Mouse (Mus musculus): Measurements from ENCODE around the gene Gm13287. TPM values are rescaled to one million over a fixed set of nuclear protein-coding genes. Genes with fewer than 3 reads are reported as not detected.

Gm13287 gene
- polyA plus RNA-seq, 1 experiment from 2014 or later = not detected

Other genes starting within 250 kb of the Gm13287 start
- gene Ifna15, start 245.0 kb upstream of the Gm13287 start, polyA plus RNA-seq (2015; fragmentation: Nextera tagmentation; extraction: Ambion mirVana) = not detected in 2 replicates
- not detected in 2 replicates for gene Ifna14, start 231.5 kb upstream of the Gm13287 start, polyA plus RNA-seq (2015; fragmentation: Nextera tagmentation; extraction: Ambion mirVana)
- gene Ifna9, start 210.9 kb upstream of the Gm13287 start, polyA plus RNA-seq (2015; fragmentation: Nextera tagmentation; extraction: Ambion mirVana) = not detected in 2 replicates
- not detected in 2 replicates for gene Ifna12, start 199.9 kb upstream of the Gm13287 start, polyA plus RNA-seq (2015; fragmentation: Nextera tagmentation; extraction: Ambion mirVana)
- gene C87499, start 168.8 kb upstream of the Gm13287 start, polyA plus RNA-seq (2015; fragmentation: Nextera tagmentation; extraction: Ambion mirVana) = not detected in 2 replicates
- gene Ifna13, start 158.8 kb upstream of the Gm13287 start, polyA plus RNA-seq (2015; fragmentation: Nextera tagmentation; extraction: Ambion mirVana) = not detected in 2 replicates
- gene Ifna16, start 126.3 kb upstream of the Gm13287 start, polyA plus RNA-seq (2015; fragmentation: Nextera tagmentation; extraction: Ambion mirVana) = not detected in 2 replicates
- not detected in 2 replicates for gene Ifna2, start 119.3 kb upstream of the Gm13287 start, polyA plus RNA-seq (2015; fragmentation: Nextera tagmentation; extraction: Ambion mirVana)
- gene Ifnab, start 111.9 kb upstream of the Gm13287 start, polyA plus RNA-seq (2015; fragmentation: Nextera tagmentation; extraction: Ambion mirVana) = not detected in 2 replicates
- 0.34 and 0.37 TPM in 2 replicates for gene Gm26566, start 81.4 kb upstream of the Gm13287 start, polyA plus RNA-seq (2015; fragmentation: Nextera tagmentation; extraction: Ambion mirVana)
- 47.0 and 61.7 TPM in 2 replicates for gene Klhl9, start 80.8 kb upstream of the Gm13287 start, polyA plus RNA-seq (2015; fragmentation: Nextera tagmentation; extraction: Ambion mirVana)
- not detected in 2 replicates for gene Gm13271, start 48.4 kb upstream of the Gm13287 start, polyA plus RNA-seq (2015; fragmentation: Nextera tagmentation; extraction: Ambion mirVana)
- gene Gm13283, start 43.1 kb upstream of the Gm13287 start, polyA plus RNA-seq (2015; fragmentation: Nextera tagmentation; extraction: Ambion mirVana) = 0.28 and 0.35 TPM in 2 replicates
- gene Gm13290, start 29.4 kb upstream of the Gm13287 start, polyA plus RNA-seq (2015; fragmentation: Nextera tagmentation; extraction: Ambion mirVana) = not detected in 2 replicates
- not detected in 2 replicates for gene Gm13289, start 26.3 kb upstream of the Gm13287 start, polyA plus RNA-seq (2015; fragmentation: Nextera tagmentation; extraction: Ambion mirVana)
- not detected in 2 replicates for gene Gm13272, start 23.4 kb upstream of the Gm13287 start, polyA plus RNA-seq (2015; fragmentation: Nextera tagmentation; extraction: Ambion mirVana)
- 0.17 and 0.28 TPM in 2 replicates for gene Ifnz, start 21.1 kb upstream of the Gm13287 start, polyA plus RNA-seq (2015; fragmentation: Nextera tagmentation; extraction: Ambion mirVana)
- not detected in 2 replicates for gene Gm13276, start 17.5 kb upstream of the Gm13287 start, polyA plus RNA-seq (2015; fragmentation: Nextera tagmentation; extraction: Ambion mirVana)
- gene Gm13277, start 14.6 kb upstream of the Gm13287 start, polyA plus RNA-seq (2015; fragmentation: Nextera tagmentation; extraction: Ambion mirVana) = not detected in 2 replicates
- not detected in 2 replicates for gene Gm13278, start 11.7 kb upstream of the Gm13287 start, polyA plus RNA-seq (2015; fragmentation: Nextera tagmentation; extraction: Ambion mirVana)
- not detected in 2 replicates for gene Gm13275, start 8.8 kb upstream of the Gm13287 start, polyA plus RNA-seq (2015; fragmentation: Nextera tagmentation; extraction: Ambion mirVana)
- gene Gm13279, start 5.9 kb upstream of the Gm13287 start, polyA plus RNA-seq (2015; fragmentation: Nextera tagmentation; extraction: Ambion mirVana) = not detected in 2 replicates
- 1.6 and 1.7 TPM in 2 replicates for gene Gm13285, start 3.6 kb upstream of the Gm13287 start, polyA plus RNA-seq (2015; fragmentation: Nextera tagmentation; extraction: Ambion mirVana)
- gene Gm13288, start 2.3 kb downstream of the Gm13287 start, polyA plus RNA-seq (2015; fragmentation: Nextera tagmentation; extraction: Ambion mirVana) = 0.21 TPM in 1 of 2 replicates, not detected in the other
- not detected in 2 replicates for gene Ifna7, start 13.0 kb downstream of the Gm13287 start, polyA plus RNA-seq (2015; fragmentation: Nextera tagmentation; extraction: Ambion mirVana)
- gene Ifna11, start 16.7 kb downstream of the Gm13287 start, polyA plus RNA-seq (2015; fragmentation: Nextera tagmentation; extraction: Ambion mirVana) = not detected in 2 replicates
- gene Ifna6, start 24.2 kb downstream of the Gm13287 start, polyA plus RNA-seq (2015; fragmentation: Nextera tagmentation; extraction: Ambion mirVana) = not detected in 2 replicates
- not detected in 2 replicates for gene Ifna5, start 32.3 kb downstream of the Gm13287 start, polyA plus RNA-seq (2015; fragmentation: Nextera tagmentation; extraction: Ambion mirVana)
- not detected in 2 replicates for gene Ifna4, start 38.6 kb downstream of the Gm13287 start, polyA plus RNA-seq (2015; fragmentation: Nextera tagmentation; extraction: Ambion mirVana)
- gene Ifna1, start 46.8 kb downstream of the Gm13287 start, polyA plus RNA-seq (2015; fragmentation: Nextera tagmentation; extraction: Ambion mirVana) = not detected in 2 replicates
- not detected in 2 replicates for gene Ifne, start 76.9 kb downstream of the Gm13287 start, polyA plus RNA-seq (2015; fragmentation: Nextera tagmentation; extraction: Ambion mirVana)

Measured in urinary bladder, postnatal 0 days (tissue).